Mouse (Mus musculus) heart, postnatal 0 days (tissue): ENCODE data around the gene Agap1. TPM values are rescaled to one million over a fixed set of nuclear protein-coding genes. Genes with fewer than 3 reads are reported as not detected.

Source experiments
- ATAC-seq: fragments of 200-750 bp; cut with Nextera tagmentation; 2 replicates; pipeline ENCODE4 v1.8.0; 2017; ENCODE audit warnings: low read depth, moderate number of reproducible peaks, moderate library complexity; ENCODE audit not compliant: insufficient read depth
- DNase-seq: peaks from one replicate; pipeline ENCODE4 v3.0.0-alpha.2; 2016; ENCODE audit warnings: low spot score
- H3K27ac ChIP-seq: fragments of 300-500 bp; sonication (generic); 2 replicates; pipeline ENCODE4 v1.5.1; 2014; ENCODE audit warnings: low read depth, mild to moderate bottlenecking
- H3K27me3 ChIP-seq: fragments of 300-500 bp; sonication (generic); 2 replicates; pipeline ENCODE4 v1.6.1; 2014; ENCODE audit warnings: low read length, mixed read lengths; ENCODE audit not compliant: control insufficient read depth, insufficient read depth
- H3K36me3 ChIP-seq: fragments of 300-500 bp; sonication (generic); replicated peaks from 2 replicates; pipeline ENCODE4 v1.6.1; 2014; ENCODE audit warnings: low read length, mixed read lengths; ENCODE audit not compliant: control insufficient read depth, insufficient read depth
- H3K4me1 ChIP-seq: fragments of 300-500 bp; sonication (generic); 2 replicates; pipeline ENCODE4 v1.6.1; 2014; ENCODE audit warnings: antibody characterized with exemption; ENCODE audit not compliant: control insufficient read depth, insufficient read depth
- H3K4me2 ChIP-seq: fragments of 300-500 bp; sonication (generic); 2 replicates; pipeline ENCODE4 v1.6.1; 2014; ENCODE audit warnings: low read depth, mild to moderate bottlenecking, low read length, moderate library complexity
- H3K4me3 ChIP-seq: fragments of 300-500 bp; sonication (generic); 2 replicates; pipeline ENCODE4 v1.5.1; 2014; ENCODE audit warnings: low read depth, low read length
- H3K9ac ChIP-seq: fragments of 300-500 bp; sonication (generic); replicated peaks from 2 replicates; pipeline ENCODE4 v1.6.1; 2014; ENCODE audit warnings: low read depth, low read length, mixed read lengths
- H3K9me3 ChIP-seq: fragments of 300-500 bp; sonication (generic); replicated peaks from 2 replicates; pipeline ENCODE4 v1.6.1; 2016; ENCODE audit warnings: low read length; ENCODE audit not compliant: control insufficient read depth
- CTCF ChIP-seq: IDR thresholded peaks from 2 replicates; pipeline ENCODE4 v1.5.1; 2016; ENCODE audit warnings: antibody characterized with exemption, control low read depth, low read depth
- EP300 ChIP-seq: IDR thresholded peaks from 2 replicates; pipeline ENCODE4 v1.6.1; 2016; ENCODE audit warnings: antibody characterized with exemption, low read depth
- WGBS: fragments of 180-500 bp; shearing (Covaris S2); extraction: QIAGEN DNeasy Blood & Tissue Kit; methylation state at CpG from one replicate; pipeline ENCODE4 v1.1.7; 2014; 5-methylcytosine and 5-hydroxymethylcytosine counted together
- polyA plus RNA-seq: library from polyadenylated mRNA; unstranded; fragments of >200 nt; fragmentation: Nextera tagmentation; extraction: Ambion mirVana; gene quantifications from 2 replicates; pipeline ENCODE4 v1.2.1, GENCODE M21; 2015
- total RNA-seq: library from RNA; depleted of rRNA; stranded (reverse); fragments of >200 nt; gene quantifications from 2 replicates; pipeline ENCODE4 v1.2.3, GENCODE M21; 2014; ENCODE audit warnings: low replicate concordance

Agap1 gene
- total and polyA plus RNA-seq, 2 experiments from 2014 or later: 6.1 to 21.0 TPM

- Histone ChIP-seq H3K4me2 (no peak overlapping the region), H3K9me3 (no peaks in the 10 kb centered on the region), H3K27me3 (no peaks in the 10 kb centered on the region), H3K4me1 (peaks cover 30% of the 10 kb centered on the region), H3K36me3 (no peaks in the 10 kb centered on the region), H3K9ac (no peak overlapping the region), H3K27ac (no peak overlapping the region), H3K4me3 (no peak overlapping the region)
- TF ChIP-seq CTCF: no peak
- TF ChIP-seq EP300: no peak
- ATAC-seq: no peak
- DNase-seq: no peak
- 79% methylated on average over 4 of the region's 4 CpGs for WGBS
Measured at GRCm38 (mm10) chr1:89545099-89545498, 90.5 kb downstream of the Agap1 start.

- WGBS: 76% methylated on average over 18 of the region's 18 CpGs
- Histone ChIP-seq H3K4me3 (no peak overlapping the region), H3K27me3 (no peaks in the 10 kb centered on the region), H3K36me3 (no peaks in the 10 kb centered on the region), H3K4me2 (no peak overlapping the region), H3K27ac (no peak overlapping the region), H3K4me1 (peaks cover 30% of the 10 kb centered on the region), H3K9me3 (no peaks in the 10 kb centered on the region), H3K9ac (no peak overlapping the region)
- no peak for ATAC-seq
- DNase-seq: no peak
- TF ChIP-seq CTCF (no peak), EP300 (no peak)
Measured at GRCm38 (mm10) chr1:89547525-89548504, 93.2 kb downstream of the Agap1 start.

- H3K4me3 ChIP-seq: no peak overlapping the region
- H3K4me2 ChIP-seq: no peak overlapping the region
- no peak for DNase-seq
- no peaks in the 10 kb centered on the region for H3K36me3 ChIP-seq
- peaks cover 35% of the 10 kb centered on the region for H3K4me1 ChIP-seq
- H3K27ac ChIP-seq: no peak overlapping the region
- H3K9me3 ChIP-seq: no peaks in the 10 kb centered on the region
- TF ChIP-seq CTCF: no peak
- TF ChIP-seq EP300: no peak
- no peaks in the 10 kb centered on the region for H3K27me3 ChIP-seq
- H3K9ac ChIP-seq: no peak overlapping the region
- no peak for ATAC-seq
- WGBS: 71% methylated on average over 25 of the region's 25 CpGs
Measured at GRCm38 (mm10) chr1:89550061-89550869, 95.7 kb downstream of the Agap1 start.

DNA sequence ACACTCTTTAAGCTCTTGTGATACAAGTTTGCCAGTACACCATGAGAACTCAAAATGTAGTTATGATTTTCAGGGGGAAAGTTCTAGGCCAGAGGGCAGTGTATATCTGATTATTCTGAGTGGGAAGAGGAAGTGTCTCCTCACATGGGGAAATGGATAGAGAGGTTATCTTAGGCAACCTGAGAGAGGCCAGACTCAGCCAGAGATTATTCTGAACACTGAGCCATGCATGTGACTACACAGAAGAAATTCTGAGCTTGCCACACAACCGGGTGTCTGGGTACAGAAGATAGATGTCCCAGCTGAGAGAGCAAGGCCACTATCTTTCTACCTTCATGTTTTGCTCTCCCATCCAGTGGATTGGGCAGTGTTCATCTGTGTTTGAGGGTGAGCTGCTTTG is 97.9 kb downstream of the Agap1 start:
- Histone ChIP-seq H3K27me3 (no peaks in the 10 kb centered on the region), H3K9ac (no peak overlapping the region), H3K4me3 (no peak overlapping the region), H3K4me2 (no peak overlapping the region), H3K27ac (no peak overlapping the region), H3K4me1 (peaks cover 28% of the 10 kb centered on the region; the same call in 1 of the 2 replicates), H3K36me3 (no peaks in the 10 kb centered on the region), H3K9me3 (no peaks in the 10 kb centered on the region)
- no peak for TF ChIP-seq EP300
- no peak for TF ChIP-seq CTCF
- 19% methylated on average over 1 of the region's 1 CpGs for WGBS
- ATAC-seq (no peak), DNase-seq (no peak)

- ATAC-seq (no peak), DNase-seq (no peak)
- H3K4me1 ChIP-seq: peaks cover 29% of the 10 kb centered on the region; the same call in 1 of the 2 replicates
- no peak overlapping the region for H3K9ac ChIP-seq
- 73% methylated on average over 3 of the region's 3 CpGs for WGBS
- H3K4me2 ChIP-seq: no peak overlapping the region
- no peak overlapping the region for H3K4me3 ChIP-seq
- H3K9me3 ChIP-seq: no peaks in the 10 kb centered on the region
- H3K27me3 ChIP-seq: no peaks in the 10 kb centered on the region
- no peak overlapping the region for H3K27ac ChIP-seq
- H3K36me3 ChIP-seq: no peaks in the 10 kb centered on the region
- TF ChIP-seq CTCF (no peak), EP300 (no peak)
Measured at GRCm38 (mm10) chr1:89553791-89554190, 99.2 kb downstream of the Agap1 start.
